Mouse (Mus musculus) heart, postnatal 0 days (tissue): ENCODE data around the gene Clip2. TPM values are rescaled to one million over a fixed set of nuclear protein-coding genes. Genes with fewer than 3 reads are reported as not detected.

Source experiments
- ATAC-seq: fragments of 200-750 bp; cut with Nextera tagmentation; 2 replicates; pipeline ENCODE4 v1.8.0; 2017; ENCODE audit warnings: low read depth, moderate number of reproducible peaks, moderate library complexity; ENCODE audit not compliant: insufficient read depth
- DNase-seq: peaks from one replicate; pipeline ENCODE4 v3.0.0-alpha.2; 2016; ENCODE audit warnings: low spot score
- H3K27ac ChIP-seq: fragments of 300-500 bp; sonication (generic); 2 replicates; pipeline ENCODE4 v1.5.1; 2014; ENCODE audit warnings: low read depth, mild to moderate bottlenecking
- H3K27me3 ChIP-seq: fragments of 300-500 bp; sonication (generic); 2 replicates; pipeline ENCODE4 v1.6.1; 2014; ENCODE audit warnings: low read length, mixed read lengths; ENCODE audit not compliant: control insufficient read depth, insufficient read depth
- H3K36me3 ChIP-seq: fragments of 300-500 bp; sonication (generic); replicated peaks from 2 replicates; pipeline ENCODE4 v1.6.1; 2014; ENCODE audit warnings: low read length, mixed read lengths; ENCODE audit not compliant: control insufficient read depth, insufficient read depth
- H3K4me1 ChIP-seq: fragments of 300-500 bp; sonication (generic); 2 replicates; pipeline ENCODE4 v1.6.1; 2014; ENCODE audit warnings: antibody characterized with exemption; ENCODE audit not compliant: control insufficient read depth, insufficient read depth
- H3K4me2 ChIP-seq: fragments of 300-500 bp; sonication (generic); 2 replicates; pipeline ENCODE4 v1.6.1; 2014; ENCODE audit warnings: low read depth, mild to moderate bottlenecking, low read length, moderate library complexity
- H3K4me3 ChIP-seq: fragments of 300-500 bp; sonication (generic); 2 replicates; pipeline ENCODE4 v1.5.1; 2014; ENCODE audit warnings: low read depth, low read length
- H3K9ac ChIP-seq: fragments of 300-500 bp; sonication (generic); replicated peaks from 2 replicates; pipeline ENCODE4 v1.6.1; 2014; ENCODE audit warnings: low read depth, low read length, mixed read lengths
- H3K9me3 ChIP-seq: fragments of 300-500 bp; sonication (generic); replicated peaks from 2 replicates; pipeline ENCODE4 v1.6.1; 2016; ENCODE audit warnings: low read length; ENCODE audit not compliant: control insufficient read depth
- CTCF ChIP-seq: IDR thresholded peaks from 2 replicates; pipeline ENCODE4 v1.5.1; 2016; ENCODE audit warnings: antibody characterized with exemption, control low read depth, low read depth
- EP300 ChIP-seq: IDR thresholded peaks from 2 replicates; pipeline ENCODE4 v1.6.1; 2016; ENCODE audit warnings: antibody characterized with exemption, low read depth
- WGBS: fragments of 180-500 bp; shearing (Covaris S2); extraction: QIAGEN DNeasy Blood & Tissue Kit; methylation state at CpG from one replicate; pipeline ENCODE4 v1.1.7; 2014; 5-methylcytosine and 5-hydroxymethylcytosine counted together
- microRNA-seq: library from miRNA; unstranded; fragments of <30 nt; microRNA quantifications from one replicate; pipeline ENCODE4, GENCODE M21; 2016
- polyA plus RNA-seq: library from polyadenylated mRNA; unstranded; fragments of >200 nt; fragmentation: Nextera tagmentation; extraction: Ambion mirVana; gene quantifications from 2 replicates; pipeline ENCODE4 v1.2.1, GENCODE M21; 2015
- total RNA-seq: library from RNA; depleted of rRNA; stranded (reverse); fragments of >200 nt; gene quantifications from 2 replicates; pipeline ENCODE4 v1.2.3, GENCODE M21; 2014; ENCODE audit warnings: low replicate concordance; rRNA removed

Clip2 gene
- total and polyA plus RNA-seq, 2 experiments from 2014 or later = 0.87 to 14.0 TPM

DNA sequence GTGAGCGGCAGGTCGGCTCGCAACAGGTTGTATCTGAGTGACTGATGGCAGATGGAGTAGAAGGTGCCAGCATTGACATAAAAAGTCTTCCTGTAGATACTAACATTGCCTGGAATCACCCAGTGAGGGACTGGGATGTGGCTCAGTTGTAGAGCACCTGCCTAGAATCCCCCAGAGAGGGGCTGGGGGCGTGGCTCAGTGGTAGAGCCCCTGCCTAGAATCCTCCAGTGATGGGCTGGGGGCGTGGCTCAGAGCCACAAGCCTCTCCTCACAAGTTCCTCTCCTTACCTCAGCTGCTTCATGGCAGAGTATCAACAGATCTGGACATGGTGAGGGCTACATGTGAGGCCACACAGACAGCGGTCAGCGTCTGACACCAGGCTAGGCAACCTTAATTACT is 112.8 kb downstream of the Clip2 start:
- Histone ChIP-seq H3K27ac (0 out of 2 replicates have a peak overlapping the region, but pooled peaks have one; percentile 59), H3K36me3 (no peaks in the 10 kb centered on the region), H3K4me3 (no peak overlapping the region), H3K27me3 (no peaks in the 10 kb centered on the region), H3K4me1 (peaks cover 46% of the 10 kb centered on the region), H3K9me3 (no peaks in the 10 kb centered on the region; the same call in 1 of the 2 replicates), H3K9ac (no peak overlapping the region), H3K4me2 (no peak overlapping the region)
- ATAC-seq = no peak
- DNase-seq = no peak
- TF ChIP-seq CTCF (no peak), EP300 (no peak)
- WGBS = 92% methylated on average over 7 of the region's 7 CpGs

Small RNA genes lying within 50 kb of the gene (microRNA-seq; reads per million reads assigned to microRNA genes)
- gene Gm26340 (not detected), gene Mir7228 (not detected)

Other genes starting within 250 kb of the Clip2 start
- 84.8 and 97.1 TPM in 2 replicates for gene Gtf2i, start 237.7 kb downstream of the Clip2 start, total RNA-seq
- 81.9 and 82.3 TPM in 2 replicates for gene Gtf2i, start 237.7 kb downstream of the Clip2 start, polyA plus RNA-seq
- gene Gtf2ird1, start 95.7 kb downstream of the Clip2 start, total RNA-seq = 28.8 and 63.7 TPM in 2 replicates
- gene Gtf2ird1, start 95.7 kb downstream of the Clip2 start, polyA plus RNA-seq = 20.5 and 27.7 TPM in 2 replicates
- not detected in 2 replicates for gene Syna, start 7.7 kb upstream of the Clip2 start, total RNA-seq
- gene Syna, start 7.7 kb upstream of the Clip2 start, polyA plus RNA-seq = not detected in 2 replicates
- 53.1 and 64.6 TPM in 2 replicates for gene Rfc2, start 28.9 kb upstream of the Clip2 start, total RNA-seq
- gene Rfc2, start 28.9 kb upstream of the Clip2 start, polyA plus RNA-seq = 92.1 and 99.5 TPM in 2 replicates
- gene Lat2, start 62.6 kb upstream of the Clip2 start, total RNA-seq = 0.97 and 10.7 TPM in 2 replicates
- 1.9 and 2.8 TPM in 2 replicates for gene Lat2, start 62.6 kb upstream of the Clip2 start, polyA plus RNA-seq
- 430 and 516 TPM in 2 replicates for gene Eif4h, start 87.1 kb upstream of the Clip2 start, total RNA-seq
- gene Eif4h, start 87.1 kb upstream of the Clip2 start, polyA plus RNA-seq = 230 and 241 TPM in 2 replicates
- 6.9 and 12.1 TPM in 2 replicates for gene Limk1, start 136.2 kb upstream of the Clip2 start, total RNA-seq
- 2.4 TPM in 2 replicates for gene Limk1, start 136.2 kb upstream of the Clip2 start, polyA plus RNA-seq
- gene Eln, start 194.9 kb upstream of the Clip2 start, total RNA-seq = 313 and 411 TPM in 2 replicates
- gene Eln, start 194.9 kb upstream of the Clip2 start, polyA plus RNA-seq = 362 and 388 TPM in 2 replicates